Mouse (Mus musculus): ENCODE results near the gene Hoxc13. TPM values are rescaled to one million over a fixed set of nuclear protein-coding genes. Genes with fewer than 3 reads are reported as not detected.

Hoxc13 gene
- polyA plus RNA-seq, 1 experiment: not detected

DNA sequence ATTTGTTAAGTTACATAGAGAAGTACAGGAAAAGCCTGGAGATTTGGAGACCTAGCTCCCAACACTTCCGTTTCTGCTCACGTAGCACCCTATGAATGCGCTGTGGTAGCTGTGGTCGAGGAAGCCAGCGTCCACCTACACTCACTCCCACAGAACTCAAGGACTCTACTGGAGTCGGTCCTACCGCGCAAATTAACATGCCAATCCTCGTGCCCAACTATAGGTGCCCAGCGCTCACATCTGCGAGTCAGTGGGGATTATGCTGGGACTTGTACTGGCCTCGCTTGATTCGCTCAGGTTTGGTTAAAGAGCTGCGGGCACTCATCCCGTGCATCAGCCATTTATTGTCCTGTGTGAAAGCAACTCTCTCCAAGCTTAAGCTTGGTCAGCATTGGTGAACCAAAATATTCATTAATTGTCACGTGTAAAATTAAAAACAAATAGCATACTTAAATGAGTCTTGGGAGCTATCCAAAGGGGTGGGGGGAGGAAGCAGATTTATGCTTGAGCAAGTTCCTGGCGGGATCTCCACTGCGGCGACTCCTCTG lies 7.8 kb upstream of the Hoxc13 start:
- Histone ChIP-seq H3K27me3 (ENCODE audit: control insufficient read depth, insufficient read depth, low read length) (peaks cover 1% of the 10 kb centered on the region; the same call in 1 of the 2 replicates), H3K4me3 (replicated peaks; ENCODE audit: insufficient read depth, low read depth, low read length) (no peak overlapping the region), H3K4me1 (ENCODE audit: control insufficient read depth, insufficient read depth, low read length) (no peaks in the 10 kb centered on the region), H3K27ac (ENCODE audit: insufficient read depth, low read length) (no peak overlapping the region)
- TF ChIP-seq CTCF (IDR thresholded peaks at IDR 0.05; ENCODE audit: borderline replicate concordance, insufficient read depth, low read depth, low read length) (no peak), POLR2A (IDR thresholded peaks at IDR 0.05; ENCODE audit: borderline replicate concordance, insufficient read depth, low read length) (no peak)
- no peak for DNase-seq
- 1% methylated on average over 19 of the region's 19 CpGs for WGBS

DNA sequence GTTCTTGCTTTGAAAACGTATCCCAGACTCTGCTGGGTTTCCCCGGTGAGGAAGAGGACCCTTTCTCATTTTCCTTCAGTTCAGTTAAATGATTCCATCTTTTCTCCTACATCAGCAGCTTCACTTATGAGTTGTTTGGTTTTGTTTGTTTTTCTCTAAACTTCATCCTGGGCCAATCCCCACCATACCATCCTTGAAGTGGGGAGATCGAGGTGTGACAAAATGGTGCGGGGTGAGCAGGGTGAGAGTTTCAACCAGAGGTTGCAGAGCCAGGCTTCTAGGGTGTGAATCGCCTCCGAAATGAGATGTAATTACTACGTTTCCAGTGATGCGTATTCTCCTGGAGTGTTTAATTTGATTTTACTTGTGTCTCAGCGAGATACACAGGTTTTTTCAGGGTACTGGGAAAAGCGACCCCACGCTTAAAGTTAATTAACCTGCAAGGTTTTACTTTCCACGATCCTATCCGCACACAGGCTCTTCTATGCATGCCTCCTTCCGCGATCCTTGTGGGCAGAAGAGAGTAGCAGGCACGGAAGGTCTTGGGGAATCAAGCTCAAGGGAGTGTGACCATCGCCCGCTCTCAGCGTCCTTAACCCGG lies 2.8 kb upstream of the Hoxc13 start:
- no peak overlapping the region for H3K27ac ChIP-seq (ENCODE audit: insufficient read depth, low read length)
- no peaks in the 10 kb centered on the region for H3K4me1 ChIP-seq (ENCODE audit: control insufficient read depth, insufficient read depth, low read length)
- 3% methylated on average over 20 of the region's 20 CpGs for WGBS
- TF ChIP-seq CTCF (IDR thresholded peaks at IDR 0.05; ENCODE audit: borderline replicate concordance, insufficient read depth, low read depth, low read length) (no peak), POLR2A (IDR thresholded peaks at IDR 0.05; ENCODE audit: borderline replicate concordance, insufficient read depth, low read length) (no peak)
- no peak overlapping the region for H3K4me3 ChIP-seq (replicated peaks; ENCODE audit: insufficient read depth, low read depth, low read length)
- H3K27me3 ChIP-seq (ENCODE audit: control insufficient read depth, insufficient read depth, low read length): peaks cover 16% of the 10 kb centered on the region; the same call in 1 of the 2 replicates
- no peak for DNase-seq

DNA sequence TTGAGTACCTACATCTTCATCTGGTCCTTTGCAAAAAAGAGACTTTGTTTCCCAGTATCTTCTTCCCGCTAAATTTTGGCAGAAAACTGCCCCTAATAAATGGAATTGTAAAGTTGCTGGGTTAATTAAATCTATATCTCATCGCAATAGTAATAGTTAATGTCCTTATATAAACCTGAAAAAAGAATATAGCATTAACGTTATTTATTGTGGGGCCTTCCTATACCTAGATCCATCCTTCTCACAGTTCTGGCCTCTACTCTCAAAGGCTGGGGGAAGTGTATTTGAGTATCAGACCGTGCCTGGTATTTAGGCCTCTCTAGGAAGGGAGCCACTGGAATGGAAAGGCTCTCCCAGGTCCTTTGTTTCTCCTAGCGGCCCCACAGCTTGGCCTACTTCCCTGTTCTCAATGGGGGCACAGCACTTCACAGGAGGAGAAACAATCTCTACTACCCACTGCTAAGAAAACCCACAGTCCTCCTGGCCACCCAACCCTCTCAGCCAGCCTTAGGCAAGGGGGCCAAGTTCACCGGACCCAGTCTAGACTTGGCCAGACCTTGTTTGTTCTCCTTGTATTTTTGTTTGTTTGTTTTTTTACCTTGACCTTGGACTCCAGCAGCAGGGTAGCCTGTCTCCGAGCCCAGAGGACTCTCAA lies 2.2 kb upstream of the Hoxc13 start:
- WGBS: 4% methylated on average over 7 of the region's 7 CpGs
- no peak for DNase-seq
- H3K27me3 ChIP-seq (ENCODE audit: control insufficient read depth, insufficient read depth, low read length): peaks cover 16% of the 10 kb centered on the region; the same call in 1 of the 2 replicates
- H3K4me1 ChIP-seq (ENCODE audit: control insufficient read depth, insufficient read depth, low read length): no peaks in the 10 kb centered on the region
- no peak for TF ChIP-seq CTCF (IDR thresholded peaks at IDR 0.05; ENCODE audit: borderline replicate concordance, insufficient read depth, low read depth, low read length)
- no peak for TF ChIP-seq POLR2A (IDR thresholded peaks at IDR 0.05; ENCODE audit: borderline replicate concordance, insufficient read depth, low read length)
- no peak overlapping the region for H3K4me3 ChIP-seq (replicated peaks; ENCODE audit: insufficient read depth, low read depth, low read length)
- H3K27ac ChIP-seq (ENCODE audit: insufficient read depth, low read length): no peak overlapping the region

DNA sequence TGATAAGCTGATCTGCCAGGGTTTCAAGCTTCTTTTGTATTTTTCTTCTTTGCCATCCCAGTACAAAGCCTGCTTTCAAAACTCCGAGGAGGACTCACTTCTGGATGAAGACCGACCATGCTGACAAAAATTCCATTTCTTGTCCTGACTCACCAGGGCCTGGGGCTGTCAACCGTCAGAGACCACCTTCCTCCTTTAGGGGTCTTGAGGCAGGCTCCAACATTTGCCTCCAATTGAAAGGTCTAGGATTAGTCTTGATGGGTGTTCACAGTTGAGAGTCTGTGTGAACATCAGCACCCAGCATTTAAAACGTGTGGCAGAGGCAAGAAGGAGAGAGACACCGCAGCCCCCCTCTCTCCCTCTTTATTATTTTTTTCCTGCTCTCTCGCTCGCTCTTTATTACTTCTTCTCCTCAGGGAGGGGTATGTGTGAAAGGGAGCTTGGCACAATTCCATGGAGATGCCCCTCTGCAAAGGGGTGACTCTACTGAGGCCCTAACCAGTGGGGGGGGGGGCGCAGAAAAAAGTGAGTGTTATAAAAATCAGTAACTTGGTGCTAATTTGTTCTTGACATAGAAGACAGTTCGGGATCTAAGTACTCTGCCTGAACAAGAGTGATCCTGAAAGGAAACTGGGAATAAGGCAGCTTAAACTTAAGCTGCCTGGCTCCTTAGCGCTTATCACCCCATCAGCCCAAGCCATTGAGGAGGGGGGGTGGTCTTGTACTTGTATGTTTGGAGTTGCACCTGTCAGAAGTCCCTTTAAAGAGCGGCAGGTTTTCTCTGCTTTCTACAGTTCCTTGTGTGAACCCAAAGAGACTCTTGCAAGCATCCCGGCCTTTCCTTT lies 1.3 kb upstream of the Hoxc13 start:
- no peaks in the 10 kb centered on the region for H3K4me1 ChIP-seq (ENCODE audit: control insufficient read depth, insufficient read depth, low read length)
- peaks cover 16% of the 10 kb centered on the region; the same call in 1 of the 2 replicates for H3K27me3 ChIP-seq (ENCODE audit: control insufficient read depth, insufficient read depth, low read length)
- no peak for TF ChIP-seq CTCF (IDR thresholded peaks at IDR 0.05; ENCODE audit: borderline replicate concordance, insufficient read depth, low read depth, low read length)
- no peak for TF ChIP-seq POLR2A (IDR thresholded peaks at IDR 0.05; ENCODE audit: borderline replicate concordance, insufficient read depth, low read length)
- H3K27ac ChIP-seq (ENCODE audit: insufficient read depth, low read length): no peak overlapping the region
- no peak overlapping the region for H3K4me3 ChIP-seq (replicated peaks; ENCODE audit: insufficient read depth, low read depth, low read length)
- WGBS: 5% methylated on average over 12 of the region's 12 CpGs
- DNase-seq: no peak

DNA sequence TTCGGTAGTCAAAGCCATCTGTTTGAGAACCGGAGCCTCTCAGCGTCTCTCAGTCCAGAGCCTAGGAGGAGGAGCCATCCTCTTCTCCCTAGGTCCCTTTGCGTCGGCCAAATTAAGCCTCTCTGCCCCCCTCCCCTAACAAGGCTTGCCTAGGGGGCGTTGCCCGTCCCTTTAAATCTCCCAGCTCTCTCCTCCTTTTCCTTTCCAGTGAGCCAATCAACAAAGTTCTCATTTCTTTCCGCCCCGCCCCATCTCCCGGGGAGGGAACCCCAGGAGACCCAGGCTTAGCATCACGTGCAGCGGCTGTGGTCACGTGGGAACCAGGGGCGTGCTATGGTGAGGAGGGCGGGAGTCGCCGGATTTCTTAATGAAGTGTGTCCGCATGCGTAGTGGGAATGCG lies 284 bp upstream of the Hoxc13 start:
- no peak overlapping the region for H3K4me3 ChIP-seq (replicated peaks; ENCODE audit: insufficient read depth, low read depth, low read length)
- H3K4me1 ChIP-seq (ENCODE audit: control insufficient read depth, insufficient read depth, low read length): no peaks in the 10 kb centered on the region
- TF ChIP-seq CTCF (IDR thresholded peaks at IDR 0.05; ENCODE audit: borderline replicate concordance, insufficient read depth, low read depth, low read length) (no peak), POLR2A (IDR thresholded peaks at IDR 0.05; ENCODE audit: borderline replicate concordance, insufficient read depth, low read length) (no peak)
- DNase-seq: no peak
- 1% methylated on average over 20 of the region's 20 CpGs for WGBS
- H3K27me3 ChIP-seq (ENCODE audit: control insufficient read depth, insufficient read depth, low read length): peaks cover 16% of the 10 kb centered on the region; the same call in 1 of the 2 replicates
- no peak overlapping the region for H3K27ac ChIP-seq (ENCODE audit: insufficient read depth, low read length)

DNA sequence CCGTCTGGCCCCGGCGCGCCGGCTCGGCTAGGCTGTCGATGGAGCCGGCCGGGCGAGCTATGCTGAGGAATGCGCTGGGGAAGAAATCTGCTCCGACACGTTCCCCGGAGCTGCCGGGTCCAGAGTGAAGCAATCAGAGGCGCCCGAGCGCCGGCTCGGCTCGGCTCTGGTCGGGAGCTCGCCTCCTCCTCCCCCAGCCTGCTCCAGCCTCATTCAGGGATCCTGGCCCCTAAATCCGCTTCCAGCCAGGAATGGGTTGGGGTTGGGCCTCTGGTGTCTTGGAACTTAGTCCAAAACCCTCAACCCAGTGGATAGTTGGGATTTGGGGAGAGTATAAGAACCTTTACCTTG lies 1.1 kb downstream of the Hoxc13 start:
- no peak for DNase-seq
- TF ChIP-seq POLR2A (IDR thresholded peaks at IDR 0.05; ENCODE audit: borderline replicate concordance, insufficient read depth, low read length): no peak
- TF ChIP-seq CTCF (IDR thresholded peaks at IDR 0.05; ENCODE audit: borderline replicate concordance, insufficient read depth, low read depth, low read length): no peak
- 1% methylated on average over 24 of the region's 24 CpGs for WGBS
- Histone ChIP-seq H3K4me3 (replicated peaks; ENCODE audit: insufficient read depth, low read depth, low read length) (no peak overlapping the region), H3K4me1 (ENCODE audit: control insufficient read depth, insufficient read depth, low read length) (no peaks in the 10 kb centered on the region), H3K27ac (ENCODE audit: insufficient read depth, low read length) (no peak overlapping the region), H3K27me3 (ENCODE audit: control insufficient read depth, insufficient read depth, low read length) (peaks cover 17% of the 10 kb centered on the region; the same call in 1 of the 2 replicates)

DNA sequence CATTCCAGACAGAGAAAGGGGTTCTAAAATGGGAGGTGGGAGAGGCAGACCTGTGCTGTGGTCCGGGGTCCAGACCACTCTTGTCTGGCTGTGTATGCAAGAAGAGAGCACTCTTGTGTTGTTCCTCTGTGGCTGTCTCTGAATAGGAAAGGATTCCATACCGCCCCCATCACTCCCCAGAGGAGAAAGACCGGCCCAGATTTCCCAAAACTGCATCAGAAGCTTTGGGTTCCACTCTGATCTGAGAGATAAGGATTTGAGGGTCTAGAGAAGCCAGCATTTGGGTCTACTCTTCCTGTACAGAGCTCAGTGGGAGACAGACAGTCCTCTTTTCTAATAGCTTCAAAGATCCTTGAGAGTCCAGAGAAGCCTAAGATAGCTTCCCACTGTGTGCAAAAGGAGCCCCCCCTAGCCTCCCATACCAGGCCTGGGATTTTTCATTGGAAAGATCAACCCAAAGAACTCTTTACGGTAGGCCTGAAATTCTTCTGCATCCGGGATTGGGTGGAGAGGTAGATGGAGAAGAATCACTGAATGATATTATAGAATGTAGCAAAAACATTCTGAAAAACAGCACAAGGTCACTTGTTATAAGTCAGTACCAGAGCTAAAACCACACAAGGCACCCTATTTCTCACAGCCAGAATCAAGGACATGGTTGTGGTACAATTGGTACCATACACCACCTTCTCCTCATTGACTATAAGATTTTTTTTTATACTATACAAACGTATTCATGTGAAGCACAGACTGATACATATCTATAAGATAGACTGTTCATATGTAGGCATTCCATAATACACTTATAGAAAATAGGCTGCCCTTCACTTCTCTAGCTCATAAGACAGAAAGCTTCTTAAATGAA lies 2.0 kb downstream of the Hoxc13 start:
- DNase-seq: no peak
- peaks cover 21% of the 10 kb centered on the region; the same call in 1 of the 2 replicates for H3K27me3 ChIP-seq (ENCODE audit: control insufficient read depth, insufficient read depth, low read length)
- 14% methylated on average over 6 of the region's 6 CpGs for WGBS
- H3K4me3 ChIP-seq (replicated peaks; ENCODE audit: insufficient read depth, low read depth, low read length): no peak overlapping the region
- no peaks in the 10 kb centered on the region for H3K4me1 ChIP-seq (ENCODE audit: control insufficient read depth, insufficient read depth, low read length)
- no peak overlapping the region for H3K27ac ChIP-seq (ENCODE audit: insufficient read depth, low read length)
- no peak for TF ChIP-seq POLR2A (IDR thresholded peaks at IDR 0.05; ENCODE audit: borderline replicate concordance, insufficient read depth, low read length)
- no peak for TF ChIP-seq CTCF (IDR thresholded peaks at IDR 0.05; ENCODE audit: borderline replicate concordance, insufficient read depth, low read depth, low read length)

Measured in cerebellum, adult 2 months (tissue).